Mouse (Mus musculus) lung, postnatal 0 days (tissue): ENCODE data around the gene Nudt16l1. TPM values are rescaled to one million over a fixed set of nuclear protein-coding genes. Genes with fewer than 3 reads are reported as not detected.

Source experiments
- ATAC-seq: fragments of 200-750 bp; cut with Nextera tagmentation; 2 replicates; pipeline ENCODE4 v1.8.0; 2017; ENCODE audit warnings: moderate library complexity
- DNase-seq: peaks from one replicate; pipeline ENCODE4 v3.0.0-alpha.2; 2016; ENCODE audit warnings: low spot score
- H3K27ac ChIP-seq: fragments of 300-500 bp; sonication (generic); 2 replicates; pipeline ENCODE4 v1.5.1; 2014; ENCODE audit warnings: antibody characterized with exemption, mild to moderate bottlenecking, low read length, mixed read lengths
- H3K27me3 ChIP-seq: fragments of 300-500 bp; sonication (generic); replicated peaks from 2 replicates; pipeline ENCODE4 v1.6.1; 2014; ENCODE audit warnings: low read length, mixed read lengths; ENCODE audit not compliant: insufficient read depth
- H3K36me3 ChIP-seq: fragments of 300-500 bp; sonication (generic); 2 replicates; pipeline ENCODE4 v1.6.1; 2014; ENCODE audit warnings: low read length, mixed read lengths; ENCODE audit not compliant: insufficient read depth
- H3K4me1 ChIP-seq: fragments of 300-500 bp; sonication (generic); 2 replicates; pipeline ENCODE4 v1.6.1; 2014; ENCODE audit warnings: antibody characterized with exemption, low read depth, low read length, mixed read lengths; ENCODE audit not compliant: insufficient read depth
- H3K4me2 ChIP-seq: fragments of 300-500 bp; sonication (generic); replicated peaks from 2 replicates; pipeline ENCODE4 v1.6.1; 2014; ENCODE audit warnings: low read depth, mild to moderate bottlenecking, low read length, moderate library complexity, mixed read lengths
- H3K4me3 ChIP-seq: fragments of 300-500 bp; sonication (generic); 2 replicates; pipeline ENCODE4 v1.5.1; 2014; ENCODE audit warnings: low read depth, low read length
- H3K9ac ChIP-seq: fragments of 300-500 bp; sonication (generic); replicated peaks from 2 replicates; pipeline ENCODE4 v1.6.1; 2014; ENCODE audit warnings: low read depth, mild to moderate bottlenecking
- H3K9me3 ChIP-seq: fragments of 300-500 bp; sonication (generic); 2 replicates; pipeline ENCODE4 v1.6.1; 2016; ENCODE audit warnings: low read length, mixed read lengths
- CTCF ChIP-seq: IDR thresholded peaks from 2 replicates; pipeline ENCODE4 v1.5.1; 2016; ENCODE audit warnings: antibody characterized with exemption, mild to moderate bottlenecking
- EP300 ChIP-seq: IDR thresholded peaks from 2 replicates; pipeline ENCODE4 v1.6.1; 2016; ENCODE audit warnings: antibody characterized with exemption, mild to moderate bottlenecking, control low read depth
- WGBS: fragments of 180-500 bp; shearing (Covaris S2); extraction: QIAGEN DNeasy Blood & Tissue Kit; methylation state at CpG from one replicate; pipeline ENCODE4 v1.1.7; 2014; 5-methylcytosine and 5-hydroxymethylcytosine counted together
- polyA plus RNA-seq: library from polyadenylated mRNA; unstranded; fragments of >200 nt; fragmentation: Nextera tagmentation; extraction: Ambion mirVana; gene quantifications from 2 replicates; pipeline ENCODE4 v1.2.1, GENCODE M21; 2015

Nudt16l1 gene
- polyA plus RNA-seq, 1 experiment from 2014 or later: 92.0 TPM

DNA sequence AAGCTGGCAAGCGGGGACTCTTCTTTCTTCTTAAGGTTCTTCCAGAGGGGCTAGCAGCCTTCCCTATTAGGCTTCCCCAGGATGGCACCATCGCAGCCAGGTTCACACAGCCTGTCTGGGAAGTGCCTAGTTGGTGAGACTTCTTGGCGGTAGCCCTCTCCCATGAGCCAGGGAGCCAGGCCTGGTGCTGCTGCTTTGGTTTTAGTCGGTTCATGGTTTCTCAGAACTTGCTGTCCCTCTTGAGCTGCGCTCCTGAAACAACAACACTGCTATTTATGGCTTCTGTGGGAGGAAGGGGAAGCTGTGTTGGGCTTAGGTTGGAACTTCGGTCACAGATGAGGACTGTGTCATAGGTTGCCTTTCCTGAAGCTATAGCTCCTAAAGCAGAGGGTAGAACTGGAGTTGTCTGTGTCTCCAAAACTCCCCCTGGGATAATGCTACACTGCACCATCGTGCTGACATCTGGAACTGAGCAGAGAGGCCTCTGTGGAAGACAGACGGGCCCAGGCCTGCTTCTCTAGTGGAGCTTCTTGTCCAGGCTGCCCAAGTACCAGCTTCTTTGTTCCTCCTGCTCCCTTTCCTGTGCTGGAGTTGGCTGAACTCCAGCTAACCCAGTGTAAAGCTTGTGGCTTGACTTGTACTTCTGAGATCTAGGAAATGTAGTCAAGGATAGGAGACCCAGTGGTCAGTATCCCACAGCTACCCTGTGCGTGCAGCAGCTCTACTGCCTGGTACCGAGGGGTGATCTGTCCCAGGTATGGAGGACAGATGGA lies 2.4 kb upstream of the Nudt16l1 start:
- Histone ChIP-seq H3K4me3 (no peak overlapping the region), H3K9me3 (no peaks in the 10 kb centered on the region), H3K4me2 (no peak overlapping the region), H3K36me3 (peaks cover 26% of the 10 kb centered on the region), H3K4me1 (peaks cover 4% of the 10 kb centered on the region; the same call in 1 of the 2 replicates), H3K27me3 (no peaks in the 10 kb centered on the region), H3K27ac (no peak overlapping the region), H3K9ac (no peak overlapping the region)
- no peak for TF ChIP-seq EP300
- no peak for TF ChIP-seq CTCF
- ATAC-seq (no peak), DNase-seq (no peak)
- 78% methylated on average over 10 of the region's 10 CpGs for WGBS

DNA sequence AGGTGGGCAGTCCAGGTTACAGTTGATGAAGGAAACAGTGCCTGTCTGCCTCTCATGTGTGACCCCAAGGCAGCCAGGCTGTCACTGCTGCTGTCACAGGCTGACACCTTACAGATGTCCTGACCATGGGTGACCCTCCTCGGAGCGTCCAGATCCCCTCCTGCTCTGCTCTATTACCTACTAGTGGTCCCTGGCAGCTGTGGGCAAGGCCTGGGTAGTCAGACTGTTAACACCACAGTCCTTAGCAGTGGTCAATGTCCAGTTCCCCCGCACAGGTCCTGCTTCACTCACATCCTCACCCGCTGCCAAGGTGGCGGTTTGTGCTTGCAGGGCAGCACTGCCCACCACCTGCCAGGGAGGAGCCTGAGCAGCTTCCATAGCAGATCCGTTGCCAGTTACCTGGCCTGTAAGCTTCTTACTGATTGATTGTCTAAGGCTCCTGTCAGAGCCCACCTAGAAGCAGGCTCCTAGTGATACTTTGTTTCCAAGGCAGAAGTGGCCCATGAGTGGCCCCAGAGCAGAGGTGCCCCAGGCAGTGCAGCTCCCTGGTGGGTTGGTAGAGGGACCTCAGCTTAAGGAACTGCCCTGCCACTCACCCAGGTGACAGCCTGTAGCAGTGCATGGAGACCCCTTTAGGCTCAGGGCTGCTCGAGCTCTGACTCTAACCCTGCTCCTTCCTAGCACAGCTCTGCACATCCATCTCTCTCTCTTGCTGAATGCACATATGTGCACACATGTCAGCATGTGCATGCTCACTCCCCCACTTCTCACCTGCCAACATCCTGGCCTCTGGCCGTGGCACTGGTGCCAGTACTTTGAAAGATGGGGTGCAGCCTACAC lies 990 bp upstream of the Nudt16l1 start:
- H3K36me3 ChIP-seq: peaks cover 17% of the 10 kb centered on the region
- ATAC-seq (no peak), DNase-seq (no peak)
- WGBS: 91% methylated on average over 8 of the region's 8 CpGs
- peaks cover 4% of the 10 kb centered on the region; the same call in 1 of the 2 replicates for H3K4me1 ChIP-seq
- no peak overlapping the region for H3K4me3 ChIP-seq
- no peak overlapping the region for H3K9ac ChIP-seq
- no peak overlapping the region for H3K4me2 ChIP-seq
- no peak overlapping the region for H3K27ac ChIP-seq
- TF ChIP-seq EP300: no peak
- no peak for TF ChIP-seq CTCF
- no peaks in the 10 kb centered on the region for H3K9me3 ChIP-seq
- no peaks in the 10 kb centered on the region for H3K27me3 ChIP-seq

DNA sequence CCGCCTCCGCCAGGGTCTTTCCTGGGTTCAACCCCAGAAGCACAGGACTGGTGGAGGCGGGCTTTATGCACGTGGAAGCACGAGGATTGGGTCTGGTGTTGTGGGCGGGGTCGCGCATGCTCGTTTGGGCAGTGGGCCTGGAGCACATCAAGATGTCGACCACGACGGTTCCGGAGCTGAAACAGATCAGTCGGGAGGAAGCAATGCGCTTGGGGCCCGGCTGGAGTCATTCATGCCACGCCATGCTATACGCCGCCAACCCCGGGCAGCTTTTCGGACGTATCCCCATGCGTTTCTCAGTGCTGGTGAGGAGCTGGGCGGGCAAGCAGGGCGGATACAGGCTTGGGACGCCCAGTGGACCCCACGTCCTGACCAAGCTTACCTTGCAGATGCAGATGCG lies 428 bp downstream of the Nudt16l1 start:
- TF ChIP-seq EP300: no peak
- no peak for TF ChIP-seq CTCF
- peak overlapping the region; percentile 97 for H3K4me2 ChIP-seq
- H3K9ac ChIP-seq: peak overlapping the region; percentile 90
- H3K36me3 ChIP-seq: peaks cover 24% of the 10 kb centered on the region
- peak overlapping the region; percentile 73 for H3K27ac ChIP-seq
- H3K27me3 ChIP-seq: no peaks in the 10 kb centered on the region
- ATAC-seq (peak; percentile 96), DNase-seq (peak; percentile 95)
- H3K4me1 ChIP-seq: peaks cover 4% of the 10 kb centered on the region; the same call in 1 of the 2 replicates
- peak overlapping the region; percentile 74 for H3K4me3 ChIP-seq
- H3K9me3 ChIP-seq: no peaks in the 10 kb centered on the region
- WGBS: 0% methylated on average over 28 of the region's 28 CpGs

DNA sequence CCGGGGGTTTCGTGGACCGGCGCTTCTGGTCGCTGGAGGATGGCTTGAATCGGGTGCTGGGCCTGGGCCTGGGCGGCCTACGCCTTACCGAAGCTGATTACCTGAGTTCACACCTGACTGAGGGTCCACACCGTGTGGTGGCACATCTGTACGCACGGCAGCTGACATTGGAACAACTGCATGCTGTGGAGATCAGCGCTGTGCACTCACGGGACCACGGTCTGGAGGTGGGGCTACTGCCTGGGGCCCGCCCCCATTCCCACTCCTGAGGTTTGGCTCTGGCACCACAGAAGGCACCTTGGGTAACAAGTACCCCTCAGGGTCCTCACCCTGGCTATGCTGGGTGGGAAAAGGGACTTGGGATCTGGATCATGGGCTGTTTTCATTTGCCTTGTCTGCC lies 851 bp downstream of the Nudt16l1 start:
- under 1% methylated on average over 16 of the region's 16 CpGs for WGBS
- H3K27ac ChIP-seq: peak overlapping the region; percentile 73
- peak overlapping the region; percentile 74 for H3K4me3 ChIP-seq
- peaks cover 26% of the 10 kb centered on the region for H3K36me3 ChIP-seq
- ATAC-seq: peak; percentile 74
- peak; percentile 54 for DNase-seq
- H3K4me1 ChIP-seq: peaks cover 4% of the 10 kb centered on the region; the same call in 1 of the 2 replicates
- TF ChIP-seq EP300: no peak
- H3K9ac ChIP-seq: peak overlapping the region; percentile 90
- H3K4me2 ChIP-seq: peak overlapping the region; percentile 97
- H3K9me3 ChIP-seq: no peaks in the 10 kb centered on the region
- no peaks in the 10 kb centered on the region for H3K27me3 ChIP-seq

DNA sequence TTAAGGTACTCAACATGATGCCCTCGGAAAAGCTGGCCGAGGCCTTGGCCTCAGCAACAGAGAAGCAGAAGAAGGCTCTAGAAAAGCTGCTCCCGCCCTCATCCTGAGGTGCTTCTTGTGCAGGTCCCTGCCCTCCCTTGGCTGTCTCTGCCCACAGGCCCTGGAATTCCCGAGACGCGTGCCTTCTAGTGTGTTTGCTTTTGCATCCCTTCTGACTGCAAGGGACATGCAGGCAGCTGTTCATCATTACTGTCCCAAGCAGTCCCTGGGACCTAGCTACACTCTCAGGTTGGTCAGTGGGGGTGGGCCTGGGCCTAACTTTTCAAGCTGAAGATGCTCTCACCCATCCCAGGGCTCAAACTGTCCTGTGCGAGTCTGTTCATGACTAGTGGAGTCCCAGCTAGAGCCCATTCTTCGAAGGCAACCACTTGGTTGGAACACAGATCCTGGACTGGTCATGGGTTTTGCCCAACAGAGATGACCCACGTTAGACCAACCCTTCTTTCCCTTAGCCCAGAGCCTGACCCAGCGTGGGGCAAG lies 1.8 kb downstream of the Nudt16l1 start:
- TF ChIP-seq EP300 (no peak), CTCF (no peak)
- peaks cover 26% of the 10 kb centered on the region for H3K36me3 ChIP-seq
- no peak for ATAC-seq
- no peaks in the 10 kb centered on the region for H3K9me3 ChIP-seq
- no peak overlapping the region for H3K4me3 ChIP-seq
- H3K4me1 ChIP-seq: peaks cover 4% of the 10 kb centered on the region; the same call in 1 of the 2 replicates
- no peaks in the 10 kb centered on the region for H3K27me3 ChIP-seq
- DNase-seq: no peak
- no peak overlapping the region for H3K9ac ChIP-seq
- 75% methylated on average over 10 of the region's 10 CpGs for WGBS
- H3K4me2 ChIP-seq: no peak overlapping the region
- H3K27ac ChIP-seq: 0 out of 2 replicates have a peak overlapping the region, but pooled peaks have one; percentile 10

DNA sequence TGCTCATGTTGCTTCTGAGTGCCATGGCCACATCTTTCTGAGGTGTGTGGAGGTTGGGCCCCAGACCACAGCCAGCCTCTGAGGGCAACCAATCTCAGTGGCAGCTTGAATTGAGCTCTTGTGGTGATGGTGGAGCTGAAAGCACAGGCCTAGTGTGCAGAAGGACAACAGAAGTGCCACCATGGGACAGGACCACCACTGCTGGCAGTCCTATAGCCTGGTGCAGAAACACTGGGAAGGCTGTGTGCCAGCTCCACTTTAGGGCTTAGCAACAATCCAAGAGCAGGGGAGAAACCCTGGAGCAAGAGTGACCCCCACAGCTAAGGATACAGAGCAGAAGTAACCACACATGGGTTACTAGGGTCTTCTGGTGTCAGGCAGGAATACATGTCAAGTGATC lies 2.5 kb downstream of the Nudt16l1 start:
- no peak for ATAC-seq

More for the DNA sequence above, 2.5 kb downstream of the Nudt16l1 start:
- DNase-seq: no peak
- Histone ChIP-seq H3K9me3 (no peaks in the 10 kb centered on the region), H3K9ac (no peak overlapping the region), H3K27me3 (no peaks in the 10 kb centered on the region), H3K4me3 (no peak overlapping the region), H3K36me3 (peaks cover 26% of the 10 kb centered on the region), H3K4me1 (peaks cover 4% of the 10 kb centered on the region; the same call in 1 of the 2 replicates), H3K27ac (no peak overlapping the region), H3K4me2 (no peak overlapping the region)
- TF ChIP-seq EP300: no peak
- no peak for TF ChIP-seq CTCF
